Mouse (Mus musculus) liver, embryonic 15.5 days (tissue): ENCODE data around the gene Styx. TPM values are rescaled to one million over a fixed set of nuclear protein-coding genes. Genes with fewer than 3 reads are reported as not detected.

ENCODE experiments used
- ATAC-seq: fragments of 200-750 bp; cut with Nextera tagmentation; 2 replicates; pipeline ENCODE4 v1.8.0; 2017; ENCODE audit warnings: moderate number of reproducible peaks, mild to moderate bottlenecking, moderate library complexity; ENCODE audit not compliant: insufficient read depth
- H3K27ac ChIP-seq: fragments of 300-500 bp; sonication (generic); replicated peaks from 2 replicates; pipeline ENCODE4 v1.5.1; 2015; ENCODE audit warnings: mild to moderate bottlenecking, inconsistent platforms
- H3K27me3 ChIP-seq: fragments of 300-500 bp; sonication (generic); 2 replicates; pipeline ENCODE4 v1.6.1; 2015; ENCODE audit warnings: mild to moderate bottlenecking, inconsistent platforms
- H3K36me3 ChIP-seq: fragments of 300-500 bp; sonication (generic); replicated peaks from 2 replicates; pipeline ENCODE4 v1.6.1; 2015; ENCODE audit warnings: moderate library complexity, mild to moderate bottlenecking, inconsistent platforms
- H3K4me1 ChIP-seq: fragments of 300-500 bp; sonication (generic); replicated peaks from 2 replicates; pipeline ENCODE4 v1.6.1; 2015; ENCODE audit warnings: inconsistent platforms
- H3K4me2 ChIP-seq: fragments of 300-500 bp; sonication (generic); 2 replicates; pipeline ENCODE4 v1.6.1; 2015; ENCODE audit warnings: moderate library complexity, mild to moderate bottlenecking, inconsistent platforms
- H3K4me3 ChIP-seq: fragments of 300-500 bp; sonication (generic); replicated peaks from 2 replicates; pipeline ENCODE4 v1.5.1; 2015; ENCODE audit warnings: mild to moderate bottlenecking, inconsistent platforms
- H3K9ac ChIP-seq: fragments of 300-500 bp; sonication (generic); 2 replicates; pipeline ENCODE4 v1.6.1; 2015; ENCODE audit warnings: moderate library complexity, mild to moderate bottlenecking, inconsistent platforms
- H3K9me3 ChIP-seq: fragments of 300-500 bp; sonication (generic); replicated peaks from 2 replicates; pipeline ENCODE4 v1.6.1; 2016; ENCODE audit warnings: inconsistent platforms
- WGBS: fragments of 180-500 bp; shearing (Covaris S2); methylation state at CpG from one replicate; pipeline ENCODE4 v1.1.7; 2015; ENCODE audit warnings: mixed read lengths; ENCODE audit not compliant: insufficient replicate concordance; 5-methylcytosine and 5-hydroxymethylcytosine counted together
- polyA plus RNA-seq: library from polyadenylated mRNA; unstranded; fragments of >200 nt; fragmentation: Nextera tagmentation; extraction: Ambion mirVana; gene quantifications from 2 replicates; pipeline ENCODE4 v1.2.1, GENCODE M21; 2015

The Styx gene
- polyA plus RNA-seq, 1 experiment from 2014 or later = 16.2 TPM

DNA sequence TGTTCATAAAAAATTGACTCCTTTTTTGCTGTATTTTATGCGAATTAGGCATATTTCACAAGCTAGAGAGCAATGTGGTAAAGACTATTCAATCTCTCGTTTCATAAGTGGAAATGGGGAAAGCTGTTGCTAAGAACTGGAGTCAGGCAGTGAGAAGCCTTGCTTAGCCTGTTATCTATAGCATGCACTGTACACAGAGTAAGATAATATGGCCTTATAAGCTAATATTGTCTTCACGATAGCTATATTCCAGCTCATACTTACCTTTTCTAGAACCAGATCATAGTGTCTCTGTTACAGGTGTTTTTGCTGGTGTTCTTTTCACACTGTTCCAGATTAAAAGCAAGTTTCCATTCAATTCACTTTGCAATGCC is 31.7 kb upstream of the Styx start:
- Histone ChIP-seq H3K4me3 (peak overlapping the region; percentile 98), H3K9ac (no peak overlapping the region), H3K36me3 (no peaks in the 10 kb centered on the region), H3K4me2 (peak overlapping the region; percentile 90), H3K9me3 (no peaks in the 10 kb centered on the region), H3K27me3 (no peaks in the 10 kb centered on the region), H3K4me1 (peaks cover 75% of the 10 kb centered on the region), H3K27ac (peak overlapping the region; percentile 92)
- 15% methylated on average over 3 of the region's 3 CpGs for WGBS
- ATAC-seq = peak; percentile 50

DNA sequence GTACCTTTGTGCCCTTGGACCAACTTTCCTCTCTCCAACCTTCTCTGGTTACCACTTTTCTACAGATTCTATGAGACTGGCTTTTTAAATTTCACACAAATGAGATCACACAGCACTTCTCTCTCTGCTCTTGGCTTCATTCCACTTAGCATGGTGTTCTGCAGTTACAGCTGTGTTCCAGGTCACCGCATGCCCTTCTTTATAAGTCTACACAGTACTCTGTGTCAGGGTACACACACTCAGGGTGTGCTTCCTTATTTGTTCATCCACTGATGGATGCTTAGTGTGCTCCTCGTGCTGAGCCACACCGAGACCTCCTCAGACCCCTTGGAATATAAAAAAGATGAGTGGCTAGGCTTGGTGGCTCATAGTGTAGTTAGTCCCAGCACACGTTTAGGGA is 30.8 kb upstream of the Styx start:
- Histone ChIP-seq H3K9ac (no peak overlapping the region), H3K27ac (peak overlapping the region; percentile 84), H3K4me3 (no peak overlapping the region), H3K4me1 (peaks cover 73% of the 10 kb centered on the region), H3K4me2 (no peak overlapping the region), H3K9me3 (no peaks in the 10 kb centered on the region), H3K36me3 (no peaks in the 10 kb centered on the region), H3K27me3 (no peaks in the 10 kb centered on the region)
- ATAC-seq = no peak
- 83% methylated on average over 4 of the region's 4 CpGs for WGBS

DNA sequence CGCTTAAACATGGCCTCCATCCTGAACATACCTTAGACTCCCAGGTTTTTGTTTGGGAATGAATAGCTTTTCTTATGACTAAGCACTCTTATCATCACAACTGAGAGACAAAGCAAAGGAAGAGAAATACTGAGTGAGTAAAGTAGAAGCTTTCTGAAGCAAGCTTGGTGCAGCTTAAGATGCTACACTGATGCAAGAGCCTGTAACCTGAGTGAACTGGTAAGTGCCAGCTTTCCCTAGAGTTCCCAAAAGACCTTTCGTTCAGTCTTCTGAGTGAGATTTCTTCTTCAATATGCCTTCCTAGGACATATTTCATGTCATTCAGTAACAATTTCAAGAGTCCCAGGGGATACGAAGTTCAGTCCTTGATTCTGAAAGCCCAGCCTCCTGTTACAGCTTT is 29.8 kb upstream of the Styx start:
- 0 out of 2 replicates have a peak overlapping the region, but pooled peaks have one; percentile 21 for H3K9ac ChIP-seq
- peak overlapping the region; percentile 57 for H3K4me2 ChIP-seq
- 67% methylated on average over 3 of the region's 3 CpGs for WGBS
- no peak overlapping the region for H3K4me3 ChIP-seq
- H3K27me3 ChIP-seq = no peaks in the 10 kb centered on the region
- H3K4me1 ChIP-seq = peaks cover 70% of the 10 kb centered on the region
- no peaks in the 10 kb centered on the region for H3K9me3 ChIP-seq
- no peaks in the 10 kb centered on the region for H3K36me3 ChIP-seq
- peak overlapping the region; percentile 84 for H3K27ac ChIP-seq
- ATAC-seq = no peak

DNA sequence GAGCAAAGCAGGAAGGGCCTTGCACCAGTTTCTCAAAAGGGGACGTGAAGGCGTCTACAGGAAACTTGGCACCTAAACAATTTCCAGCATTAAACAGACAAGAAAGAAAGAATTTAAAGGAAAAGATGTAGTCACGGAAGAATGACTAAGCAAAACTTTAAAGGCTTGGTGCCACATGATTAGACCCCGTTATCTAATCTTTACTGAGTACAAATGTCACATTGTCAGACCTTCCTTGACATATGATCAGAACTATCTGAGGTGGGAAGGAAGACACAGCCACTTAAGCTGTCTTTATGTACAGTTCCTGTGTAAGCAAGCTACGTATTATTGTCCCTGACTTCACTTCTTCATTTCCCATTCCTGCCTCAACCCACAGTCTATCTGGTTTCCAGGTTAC is 29.3 kb upstream of the Styx start:
- ATAC-seq = no peak; the same call in 1 of the 2 replicates
- Histone ChIP-seq H3K9me3 (no peaks in the 10 kb centered on the region), H3K4me1 (peaks cover 67% of the 10 kb centered on the region), H3K4me3 (0 out of 2 replicates have a peak overlapping the region, but pooled peaks have one; percentile 9), H3K27ac (peak overlapping the region; percentile 84), H3K4me2 (peak overlapping the region; percentile 57), H3K27me3 (no peaks in the 10 kb centered on the region), H3K36me3 (no peaks in the 10 kb centered on the region), H3K9ac (0 out of 2 replicates have a peak overlapping the region, but pooled peaks have one; percentile 25)
- 14% methylated on average over 5 of the region's 5 CpGs for WGBS

DNA sequence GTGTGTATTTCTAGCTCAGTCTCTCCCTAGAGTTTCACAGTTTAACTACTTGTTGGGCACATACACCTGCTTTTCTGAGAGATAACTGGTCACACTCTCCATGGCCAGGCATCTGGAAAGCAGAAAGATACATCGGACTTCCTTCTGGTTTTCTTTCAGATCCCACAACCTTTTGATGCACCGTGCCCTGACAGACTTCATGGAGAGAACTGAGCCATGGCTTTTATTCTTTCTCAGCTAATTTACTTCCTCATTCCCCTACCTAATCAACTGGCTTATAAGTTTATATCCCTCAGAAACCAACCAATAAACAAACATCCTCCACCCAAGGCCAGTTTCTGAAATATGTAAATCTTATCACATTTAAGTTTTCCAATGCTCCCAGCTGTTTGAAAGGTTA is 28.4 kb upstream of the Styx start:
- Histone ChIP-seq H3K4me2 (peak overlapping the region; percentile 57; the same call in 1 of the 2 replicates), H3K9ac (no peak overlapping the region), H3K9me3 (no peaks in the 10 kb centered on the region), H3K4me3 (no peak overlapping the region), H3K36me3 (no peaks in the 10 kb centered on the region), H3K27ac (peak overlapping the region; percentile 84; the same call in 1 of the 2 replicates), H3K27me3 (no peaks in the 10 kb centered on the region), H3K4me1 (peaks cover 61% of the 10 kb centered on the region)
- ATAC-seq = no peak
- WGBS = 70% methylated on average over 2 of the region's 2 CpGs

DNA sequence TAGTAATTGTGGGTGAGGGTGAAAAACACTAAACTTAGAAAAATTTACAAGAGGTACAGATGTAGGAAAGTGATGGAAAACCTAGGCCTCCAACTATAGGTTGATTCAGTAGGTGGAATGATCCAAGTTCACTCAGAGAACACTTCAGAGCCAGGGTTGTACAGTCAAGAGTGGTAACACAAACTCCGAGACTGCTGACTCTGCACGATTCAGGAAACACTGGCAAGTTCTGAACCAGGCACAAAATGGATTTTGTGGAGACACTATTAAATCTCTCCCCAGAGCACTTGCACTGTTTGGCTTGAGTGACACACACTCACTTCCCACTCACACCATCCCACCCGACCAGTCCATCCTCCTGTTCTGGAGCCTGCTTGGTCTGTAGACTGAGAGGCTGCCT is 27.6 kb upstream of the Styx start:
- WGBS = 79% methylated on average over 3 of the region's 3 CpGs
- no peak overlapping the region for H3K4me2 ChIP-seq
- no peak overlapping the region for H3K9ac ChIP-seq
- H3K4me1 ChIP-seq = peaks cover 63% of the 10 kb centered on the region
- no peaks in the 10 kb centered on the region for H3K9me3 ChIP-seq
- H3K27me3 ChIP-seq = no peaks in the 10 kb centered on the region
- ATAC-seq = no peak
- 0 out of 2 replicates have a peak overlapping the region, but pooled peaks have one; percentile 84 for H3K27ac ChIP-seq
- H3K4me3 ChIP-seq = no peak overlapping the region
- no peaks in the 10 kb centered on the region for H3K36me3 ChIP-seq

DNA sequence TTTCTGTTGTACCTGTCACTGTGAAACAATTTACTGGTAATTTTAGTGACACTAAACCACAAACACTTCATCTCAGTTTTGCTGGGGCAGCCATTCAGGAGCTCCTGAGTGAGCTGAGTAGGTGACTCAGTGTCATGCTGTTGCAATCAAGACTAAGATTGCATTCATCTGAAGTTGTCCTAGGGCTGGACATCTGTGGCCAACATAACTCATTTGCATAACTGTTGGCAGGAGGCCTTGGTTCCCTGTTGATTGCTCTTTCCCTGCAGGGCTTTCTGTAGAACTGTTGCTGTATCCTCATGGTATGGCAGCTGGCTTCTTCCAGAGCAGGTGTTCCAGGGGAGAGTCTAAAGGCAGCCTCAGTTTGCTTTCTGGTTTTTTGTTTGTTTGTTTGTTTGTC is 25.4 kb upstream of the Styx start:
- Histone ChIP-seq H3K9me3 (no peaks in the 10 kb centered on the region), H3K4me1 (peaks cover 56% of the 10 kb centered on the region), H3K27me3 (no peaks in the 10 kb centered on the region), H3K4me2 (no peak overlapping the region), H3K4me3 (no peak overlapping the region), H3K36me3 (no peaks in the 10 kb centered on the region), H3K9ac (no peak overlapping the region), H3K27ac (peak overlapping the region; percentile 9)
- ATAC-seq = no peak

DNA sequence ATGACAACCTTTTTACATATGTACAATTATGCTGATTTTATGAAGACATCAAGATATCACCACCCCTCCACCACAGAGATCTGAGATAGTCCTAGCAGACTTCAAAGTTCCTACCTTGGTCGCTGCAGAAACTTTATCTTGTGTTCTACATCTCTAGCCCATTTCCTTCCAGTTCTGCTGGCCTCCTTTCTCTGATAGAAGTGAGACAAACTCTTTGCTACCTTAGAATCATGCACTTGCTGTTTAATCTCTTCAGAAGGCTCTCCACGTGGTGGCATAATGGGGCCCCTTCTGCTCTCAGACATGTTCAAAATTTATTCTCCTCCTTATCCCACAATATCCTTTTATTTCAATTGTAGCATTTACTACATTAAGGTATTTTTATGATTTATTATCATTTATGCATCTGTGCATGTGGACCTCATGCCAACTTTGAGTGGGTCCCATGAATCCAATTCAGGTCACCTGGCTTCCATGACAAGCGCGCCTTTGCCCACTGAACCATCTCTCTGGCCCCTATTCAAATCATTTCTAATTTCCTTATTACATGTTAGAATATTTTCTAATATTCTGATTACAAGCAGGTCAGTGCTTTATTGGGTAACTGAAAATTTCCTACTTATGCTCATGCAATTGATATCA is 22.7 kb upstream of the Styx start:
- Histone ChIP-seq H3K9me3 (no peaks in the 10 kb centered on the region), H3K4me1 (peaks cover 37% of the 10 kb centered on the region), H3K9ac (no peak overlapping the region), H3K4me2 (no peak overlapping the region), H3K27me3 (no peaks in the 10 kb centered on the region), H3K27ac (no peak overlapping the region), H3K4me3 (no peak overlapping the region), H3K36me3 (peaks cover 21% of the 10 kb centered on the region)
- ATAC-seq = no peak
- 56% methylated on average over 4 of the region's 4 CpGs for WGBS

DNA sequence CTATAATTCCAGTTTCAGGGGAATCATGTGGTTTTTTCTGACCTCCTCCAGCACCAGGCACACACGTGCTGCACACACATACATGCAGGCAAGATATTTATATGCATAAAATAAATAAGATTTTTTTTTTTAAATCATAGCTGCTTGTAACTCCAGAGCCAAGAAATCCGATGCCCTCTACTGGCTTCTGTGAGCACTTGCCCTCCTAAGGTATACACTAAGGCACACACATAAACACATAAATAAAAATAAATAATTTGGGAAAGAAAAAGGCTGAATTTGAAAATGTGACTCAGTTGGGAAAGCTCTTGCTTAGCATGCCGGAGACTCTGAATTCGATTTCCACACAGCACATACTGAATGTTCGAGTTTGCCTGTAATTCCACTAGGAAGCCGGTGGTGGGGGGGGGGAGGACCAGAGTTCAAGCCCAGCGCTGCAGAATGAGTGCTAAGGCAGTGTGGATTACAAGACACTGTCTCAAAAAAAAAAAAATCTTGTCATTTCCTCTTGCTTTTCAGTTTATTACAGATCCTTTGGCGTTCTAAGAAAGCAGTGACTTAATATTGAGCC is 21.8 kb upstream of the Styx start:
- Histone ChIP-seq H3K4me2 (peak overlapping the region; percentile 77), H3K36me3 (peaks cover 28% of the 10 kb centered on the region), H3K4me1 (peaks cover 31% of the 10 kb centered on the region), H3K9ac (peak overlapping the region; percentile 53), H3K27ac (peak overlapping the region; percentile 98), H3K4me3 (peak overlapping the region; percentile 98), H3K9me3 (no peaks in the 10 kb centered on the region), H3K27me3 (no peaks in the 10 kb centered on the region)
- peak; percentile 1; the same call in 1 of the 2 replicates for ATAC-seq
- WGBS = 8% methylated on average over 8 of the region's 8 CpGs

DNA sequence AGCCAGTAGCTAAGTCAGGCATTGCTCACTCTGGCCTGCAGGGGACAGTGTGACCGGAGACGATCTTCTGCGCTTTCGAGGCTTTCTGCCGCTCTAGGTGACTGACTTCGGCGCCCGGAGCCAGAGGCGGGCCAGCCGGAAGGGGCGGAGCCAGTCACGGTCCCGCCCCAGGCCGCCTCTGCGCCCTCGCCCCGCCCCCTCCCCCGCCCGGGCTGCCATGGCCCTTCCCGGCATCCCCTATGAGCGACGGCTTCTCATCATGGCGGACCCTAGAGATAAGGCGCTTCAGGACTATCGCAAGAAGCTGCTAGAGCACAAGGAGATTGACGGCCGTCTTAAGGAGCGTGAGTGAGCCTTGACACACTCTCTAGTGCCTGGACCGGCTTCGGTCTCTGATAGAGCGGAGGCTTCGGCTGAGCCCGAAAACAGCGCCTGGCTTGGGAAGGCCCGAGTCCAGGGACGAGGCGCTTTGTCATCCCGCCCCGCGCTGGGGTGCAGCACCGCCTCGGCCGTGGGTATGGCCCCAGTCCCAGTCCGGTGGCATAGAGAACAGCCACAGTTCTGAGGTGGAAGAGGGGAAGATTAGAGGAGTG is 21.2 kb upstream of the Styx start, which contains the start of gene Psmc6:
TSS of gene Psmc6 (plus strand) at position 200 of the 593 bp plus-strand sequence.
- H3K27ac ChIP-seq = peak within 1 kb of the TSS; percentile 98
- peaks cover 31% of the 10 kb centered on the region for H3K4me1 ChIP-seq
- peaks cover 32% of the 10 kb centered on the region for H3K36me3 ChIP-seq
- H3K9me3 ChIP-seq = no peaks in the 10 kb centered on the region
- H3K27me3 ChIP-seq = no peaks in the 10 kb centered on the region
- under 1% methylated on average over 44 of the region's 44 CpGs for WGBS
- H3K9ac ChIP-seq = peak within 1 kb of the TSS; percentile 95
- peak within 1 kb of the TSS; percentile 77 for H3K4me2 ChIP-seq
- ATAC-seq = peak; percentile 92
- H3K4me3 ChIP-seq = peak within 1 kb of the TSS; percentile 98
